Mouse (Mus musculus): ENCODE data around the gene Zcchc24. TPM values are rescaled to one million over a fixed set of nuclear protein-coding genes. Genes with fewer than 3 reads are reported as not detected.

Zcchc24 gene
- polyA plus RNA-seq, 1 experiment from 2014 or later: 17.3 TPM

- Histone ChIP-seq H3K4me3 (ENCODE audit: low read length) (peak overlapping the region; percentile 89), H3K9ac (replicated peaks; ENCODE audit: low read length) (peak overlapping the region; percentile 87), H3K36me3 (ENCODE audit: insufficient read depth, low read length) (peaks cover 22% of the 10 kb centered on the region), H3K27ac (ENCODE audit: low read length) (peak overlapping the region; percentile 62; the same call in 1 of the 2 replicates), H3K4me1 (ENCODE audit: insufficient read depth, low read length) (peaks cover 24% of the 10 kb centered on the region), H3K4me2 (replicated peaks; ENCODE audit: low read depth, low read length) (peak overlapping the region; percentile 91), H3K9me3 (ENCODE audit: low read length) (no peaks in the 10 kb centered on the region), H3K27me3 (ENCODE audit: insufficient read depth, low read length) (no peaks in the 10 kb centered on the region)
- peak; percentile 58 for ATAC-seq (ENCODE audit: low FRiP score, low TSS enrichment)
- under 1% methylated on average over 10 of the region's 10 CpGs for WGBS
Observed at GRCm38 (mm10) chr14:25694569-25694897, 74.3 kb downstream of the Zcchc24 start.

GRCm38 (mm10) chr14:25693888-25694568 lies 74.8 kb downstream of the Zcchc24 start, which contains the start of gene Ppif:
TSS of gene Ppif (plus strand) at chr14:25694154.
- peak within 1 kb of the TSS; percentile 91 for H3K4me2 ChIP-seq (replicated peaks; ENCODE audit: low read depth, low read length)
- WGBS: under 1% methylated on average over 69 of the region's 70 CpGs
- H3K27me3 ChIP-seq (ENCODE audit: insufficient read depth, low read length): no peaks in the 10 kb centered on the region
- H3K36me3 ChIP-seq (ENCODE audit: insufficient read depth, low read length): peaks cover 17% of the 10 kb centered on the region
- no peaks in the 10 kb centered on the region for H3K9me3 ChIP-seq (ENCODE audit: low read length)
- peak within 1 kb of the TSS; percentile 62; the same call in 1 of the 2 replicates for H3K27ac ChIP-seq (ENCODE audit: low read length)
- peak within 1 kb of the TSS; percentile 89 for H3K4me3 ChIP-seq (ENCODE audit: low read length)
- H3K9ac ChIP-seq (replicated peaks; ENCODE audit: low read length): peak within 1 kb of the TSS; percentile 87
- peak; percentile 90 for ATAC-seq (ENCODE audit: low FRiP score, low TSS enrichment)
- H3K4me1 ChIP-seq (ENCODE audit: insufficient read depth, low read length): peaks cover 24% of the 10 kb centered on the region

GRCm38 (mm10) chr14:25693271-25693887 lies 75.5 kb downstream of the Zcchc24 start:
- H3K9ac ChIP-seq (replicated peaks; ENCODE audit: low read length): peak overlapping the region; percentile 41
- H3K4me2 ChIP-seq (replicated peaks; ENCODE audit: low read depth, low read length): peak overlapping the region; percentile 91
- H3K9me3 ChIP-seq (ENCODE audit: low read length): no peaks in the 10 kb centered on the region
- peaks cover 11% of the 10 kb centered on the region for H3K36me3 ChIP-seq (ENCODE audit: insufficient read depth, low read length)
- H3K4me3 ChIP-seq (ENCODE audit: low read length): peak overlapping the region; percentile 89
- no peaks in the 10 kb centered on the region for H3K27me3 ChIP-seq (ENCODE audit: insufficient read depth, low read length)
- H3K27ac ChIP-seq (ENCODE audit: low read length): 0 out of 2 replicates have a peak overlapping the region, but pooled peaks have one; percentile 20
- 63% methylated on average over 6 of the region's 6 CpGs for WGBS
- peaks cover 24% of the 10 kb centered on the region for H3K4me1 ChIP-seq (ENCODE audit: insufficient read depth, low read length)
- ATAC-seq (ENCODE audit: low FRiP score, low TSS enrichment): peak; percentile 37

GRCm38 (mm10) chr14:25686983-25687901 lies 81.6 kb downstream of the Zcchc24 start:
- no peak for ATAC-seq (ENCODE audit: low FRiP score, low TSS enrichment)
- Histone ChIP-seq H3K27me3 (ENCODE audit: insufficient read depth, low read length) (no peaks in the 10 kb centered on the region), H3K27ac (ENCODE audit: low read length) (no peak overlapping the region), H3K4me2 (replicated peaks; ENCODE audit: low read depth, low read length) (no peak overlapping the region), H3K9me3 (ENCODE audit: low read length) (no peaks in the 10 kb centered on the region), H3K36me3 (ENCODE audit: insufficient read depth, low read length) (no peaks in the 10 kb centered on the region), H3K4me3 (ENCODE audit: low read length) (no peak overlapping the region), H3K9ac (replicated peaks; ENCODE audit: low read length) (no peak overlapping the region), H3K4me1 (ENCODE audit: insufficient read depth, low read length) (no peaks in the 10 kb centered on the region; the same call in 1 of the 2 replicates)
- 82% methylated on average over 10 of the region's 10 CpGs for WGBS

- ATAC-seq (ENCODE audit: low FRiP score, low TSS enrichment): no peak
- H3K4me3 ChIP-seq (ENCODE audit: low read length): no peak overlapping the region
- no peak overlapping the region for H3K27ac ChIP-seq (ENCODE audit: low read length)
- H3K36me3 ChIP-seq (ENCODE audit: insufficient read depth, low read length): no peaks in the 10 kb centered on the region
- no peak overlapping the region for H3K4me2 ChIP-seq (replicated peaks; ENCODE audit: low read depth, low read length)
- 53% methylated on average over 7 of the region's 7 CpGs for WGBS
- no peaks in the 10 kb centered on the region; the same call in 1 of the 2 replicates for H3K4me1 ChIP-seq (ENCODE audit: insufficient read depth, low read length)
- no peaks in the 10 kb centered on the region for H3K9me3 ChIP-seq (ENCODE audit: low read length)
- H3K27me3 ChIP-seq (ENCODE audit: insufficient read depth, low read length): no peaks in the 10 kb centered on the region
- H3K9ac ChIP-seq (replicated peaks; ENCODE audit: low read length): no peak overlapping the region
Observed at GRCm38 (mm10) chr14:25686216-25686945, 82.5 kb downstream of the Zcchc24 start.

GRCm38 (mm10) chr14:25682020-25682419 lies 86.8 kb downstream of the Zcchc24 start:
- Histone ChIP-seq H3K4me1 (ENCODE audit: insufficient read depth, low read length) (peaks cover 3% of the 10 kb centered on the region; the same call in 1 of the 2 replicates), H3K4me2 (replicated peaks; ENCODE audit: low read depth, low read length) (no peak overlapping the region), H3K4me3 (ENCODE audit: low read length) (no peak overlapping the region), H3K36me3 (ENCODE audit: insufficient read depth, low read length) (no peaks in the 10 kb centered on the region), H3K27me3 (ENCODE audit: insufficient read depth, low read length) (no peaks in the 10 kb centered on the region), H3K9ac (replicated peaks; ENCODE audit: low read length) (no peak overlapping the region), H3K27ac (ENCODE audit: low read length) (no peak overlapping the region), H3K9me3 (ENCODE audit: low read length) (no peaks in the 10 kb centered on the region)
- 71% methylated on average over 6 of the region's 6 CpGs for WGBS
- no peak for ATAC-seq (ENCODE audit: low FRiP score, low TSS enrichment)

GRCm38 (mm10) chr14:25679625-25680024 lies 89.2 kb downstream of the Zcchc24 start:
- WGBS: 50% methylated on average over 7 of the region's 7 CpGs
- Histone ChIP-seq H3K4me3 (ENCODE audit: low read length) (no peak overlapping the region), H3K36me3 (ENCODE audit: insufficient read depth, low read length) (no peaks in the 10 kb centered on the region), H3K27me3 (ENCODE audit: insufficient read depth, low read length) (no peaks in the 10 kb centered on the region), H3K9me3 (ENCODE audit: low read length) (no peaks in the 10 kb centered on the region), H3K4me1 (ENCODE audit: insufficient read depth, low read length) (0 out of 2 replicates have a peak, but pooled peaks cover 3% of the 10 kb centered on the region), H3K9ac (replicated peaks; ENCODE audit: low read length) (no peak overlapping the region), H3K27ac (ENCODE audit: low read length) (no peak overlapping the region), H3K4me2 (replicated peaks; ENCODE audit: low read depth, low read length) (no peak overlapping the region)
- no peak for ATAC-seq (ENCODE audit: low FRiP score, low TSS enrichment)

GRCm38 (mm10) chr14:25667587-25667986 lies 101.3 kb downstream of the Zcchc24 start:
- H3K9me3 ChIP-seq (ENCODE audit: low read length): no peaks in the 10 kb centered on the region
- no peak overlapping the region for H3K4me2 ChIP-seq (replicated peaks; ENCODE audit: low read depth, low read length)
- no peak overlapping the region for H3K4me3 ChIP-seq (ENCODE audit: low read length)
- no peak overlapping the region for H3K9ac ChIP-seq (replicated peaks; ENCODE audit: low read length)
- no peaks in the 10 kb centered on the region for H3K4me1 ChIP-seq (ENCODE audit: insufficient read depth, low read length)
- WGBS: 67% methylated on average over 3 of the region's 3 CpGs
- H3K27me3 ChIP-seq (ENCODE audit: insufficient read depth, low read length): no peaks in the 10 kb centered on the region
- H3K36me3 ChIP-seq (ENCODE audit: insufficient read depth, low read length): peaks cover 45% of the 10 kb centered on the region
- H3K27ac ChIP-seq (ENCODE audit: low read length): no peak overlapping the region
- ATAC-seq (ENCODE audit: low FRiP score, low TSS enrichment): no peak

GRCm38 (mm10) chr14:25666668-25667376 lies 102.0 kb downstream of the Zcchc24 start:
- 81% methylated on average over 2 of the region's 2 CpGs for WGBS
- Histone ChIP-seq H3K9me3 (ENCODE audit: low read length) (no peaks in the 10 kb centered on the region), H3K4me1 (ENCODE audit: insufficient read depth, low read length) (no peaks in the 10 kb centered on the region), H3K27ac (ENCODE audit: low read length) (no peak overlapping the region), H3K4me3 (ENCODE audit: low read length) (no peak overlapping the region), H3K36me3 (ENCODE audit: insufficient read depth, low read length) (peaks cover 53% of the 10 kb centered on the region), H3K9ac (replicated peaks; ENCODE audit: low read length) (no peak overlapping the region), H3K4me2 (replicated peaks; ENCODE audit: low read depth, low read length) (no peak overlapping the region), H3K27me3 (ENCODE audit: insufficient read depth, low read length) (no peaks in the 10 kb centered on the region)
- ATAC-seq (ENCODE audit: low FRiP score, low TSS enrichment): no peak
